Mouse (Mus musculus): ENCODE measurements around the gene Enox1.

GRCm38 (mm10) chr14:77381532-77381931, 225.0 kb downstream of the Enox1 start:
- TF ChIP-seq CTCF (IDR thresholded peaks at IDR 0.05; ENCODE audit: extremely low read depth, insufficient read length, insufficient replicate concordance, low read depth, low read length) (no peak), POLR2A (IDR thresholded peaks at IDR 0.05; ENCODE audit: low read depth, low read length) (no peak)
